Mouse (Mus musculus): ENCODE results near the gene Ptprz1. TPM values are rescaled to one million over a fixed set of nuclear protein-coding genes. Genes with fewer than 3 reads are reported as not detected.

The Ptprz1 gene
- polyA plus RNA-seq, 1 experiment: not detected

DNA sequence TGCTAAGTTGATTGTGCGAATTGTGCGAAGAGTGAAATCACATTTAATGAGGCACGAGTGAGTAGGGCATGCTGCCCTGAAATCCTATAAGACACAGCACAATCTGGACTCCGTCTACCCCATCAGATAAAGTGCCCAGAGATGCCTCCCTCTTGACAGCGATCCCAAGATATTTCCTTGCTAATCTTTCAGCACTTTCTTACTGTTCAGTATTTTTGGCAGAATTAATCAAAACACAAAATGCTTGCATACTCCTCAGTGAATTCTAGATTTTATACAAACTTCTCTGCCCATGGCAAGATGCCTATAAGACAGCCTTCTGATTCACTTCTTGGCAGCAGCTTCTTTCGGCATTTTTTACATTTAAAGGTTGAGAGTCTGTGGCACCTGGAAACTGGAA is 12.7 kb downstream of the Ptprz1 start:
- H3K27me3 ChIP-seq (ENCODE audit: control insufficient read depth, insufficient read depth, insufficient read length): no peaks in the 10 kb centered on the region
- TF ChIP-seq MYOG (IDR thresholded peaks at IDR 0.05; ENCODE audit: control insufficient read depth, extremely low read depth, insufficient read length) (no peak), USF1 (IDR thresholded peaks at IDR 0.05; ENCODE audit: low read depth) (no peak), MYOD1 (IDR thresholded peaks at IDR 0.05; ENCODE audit: control insufficient read depth, insufficient read length, low read depth) (no peak), CTCF (IDR thresholded peaks at IDR 0.05; ENCODE audit: control insufficient read depth, insufficient read depth, insufficient read length) (no peak), MAX (IDR thresholded peaks at IDR 0.05) (no peak), FOSL1 (IDR thresholded peaks at IDR 0.05; ENCODE audit: insufficient read depth, low read length, poor library complexity, severe bottlenecking) (no peak), CEBPB (IDR thresholded peaks at IDR 0.05; ENCODE audit: low read depth) (no peak)
- H3K36me3 ChIP-seq (ENCODE audit: control insufficient read depth, insufficient read depth): no peaks in the 10 kb centered on the region
- no peaks in the 10 kb centered on the region for H3K79me2 ChIP-seq (ENCODE audit: control insufficient read depth, insufficient read depth)
- H3K4me3 ChIP-seq (ENCODE audit: insufficient read depth, poor library complexity, severe bottlenecking): no peak overlapping the region
- no peaks in the 10 kb centered on the region for H3K79me3 ChIP-seq (ENCODE audit: low read depth)
- H3ac ChIP-seq (ENCODE audit: control insufficient read depth, insufficient read length, low read depth): no peak overlapping the region

DNA sequence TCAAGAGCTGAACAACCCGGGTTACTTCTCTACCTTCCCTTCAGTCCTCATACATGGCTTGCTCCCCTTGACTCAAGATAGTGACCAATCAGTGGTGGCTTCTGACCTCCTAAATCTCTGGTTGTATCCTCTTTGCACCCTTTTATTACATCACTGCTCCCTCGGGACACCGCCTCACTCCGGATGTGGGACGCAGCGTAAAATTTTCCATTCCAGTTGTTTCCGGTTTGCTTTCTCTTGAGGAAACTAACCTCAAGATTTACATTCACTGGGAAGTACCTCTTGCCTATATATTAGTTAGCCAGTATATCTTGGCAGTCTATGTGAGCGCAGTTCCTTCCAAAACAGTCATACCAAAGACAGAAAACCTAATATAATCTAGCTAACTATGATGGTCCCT is 14.0 kb downstream of the Ptprz1 start:
- Histone ChIP-seq H3K79me2 (ENCODE audit: control insufficient read depth, insufficient read depth) (no peaks in the 10 kb centered on the region), H3ac (ENCODE audit: control insufficient read depth, insufficient read length, low read depth) (no peak overlapping the region), H3K4me3 (ENCODE audit: insufficient read depth, poor library complexity, severe bottlenecking) (no peak overlapping the region), H3K27me3 (ENCODE audit: control insufficient read depth, insufficient read depth, insufficient read length) (no peaks in the 10 kb centered on the region), H3K36me3 (ENCODE audit: control insufficient read depth, insufficient read depth) (no peaks in the 10 kb centered on the region), H3K79me3 (ENCODE audit: low read depth) (no peaks in the 10 kb centered on the region)
- no peak for TF ChIP-seq MYOD1 (IDR thresholded peaks at IDR 0.05; ENCODE audit: control insufficient read depth, insufficient read length, low read depth)
- no peak for TF ChIP-seq MYOG (IDR thresholded peaks at IDR 0.05; ENCODE audit: control insufficient read depth, extremely low read depth, insufficient read length)
- no peak for TF ChIP-seq MAX (IDR thresholded peaks at IDR 0.05)
- no peak for TF ChIP-seq CEBPB (IDR thresholded peaks at IDR 0.05; ENCODE audit: low read depth)
- TF ChIP-seq USF1 (IDR thresholded peaks at IDR 0.05; ENCODE audit: low read depth): no peak
- no peak for TF ChIP-seq CTCF (IDR thresholded peaks at IDR 0.05; ENCODE audit: control insufficient read depth, insufficient read depth, insufficient read length)
- no peak for TF ChIP-seq FOSL1 (IDR thresholded peaks at IDR 0.05; ENCODE audit: insufficient read depth, low read length, poor library complexity, severe bottlenecking)

DNA sequence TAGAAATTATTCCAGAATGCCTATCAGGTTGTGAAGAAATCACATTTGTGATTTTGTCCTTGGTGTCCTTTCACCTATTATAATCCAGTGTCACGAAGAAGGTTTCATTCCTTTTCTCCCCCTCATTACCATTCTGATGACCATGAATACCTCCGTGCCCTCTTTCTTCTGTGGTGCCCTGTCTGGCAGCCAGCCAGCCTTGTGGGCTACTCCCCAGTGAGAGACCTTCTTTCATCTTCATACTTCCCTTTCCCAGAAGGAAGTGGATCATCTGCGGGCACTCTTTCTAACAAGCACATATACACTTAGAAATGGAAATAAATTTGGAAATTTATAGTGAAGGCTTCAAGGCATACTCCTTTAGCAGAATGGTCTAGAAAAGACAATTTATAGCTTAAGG is 26.7 kb downstream of the Ptprz1 start:
- Histone ChIP-seq H3K79me3 (ENCODE audit: low read depth) (no peaks in the 10 kb centered on the region), H3ac (ENCODE audit: control insufficient read depth, insufficient read length, low read depth) (no peak overlapping the region), H3K4me3 (ENCODE audit: insufficient read depth, poor library complexity, severe bottlenecking) (no peak overlapping the region), H3K36me3 (ENCODE audit: control insufficient read depth, insufficient read depth) (no peaks in the 10 kb centered on the region), H3K27me3 (ENCODE audit: control insufficient read depth, insufficient read depth, insufficient read length) (no peaks in the 10 kb centered on the region), H3K79me2 (ENCODE audit: control insufficient read depth, insufficient read depth) (no peaks in the 10 kb centered on the region)
- TF ChIP-seq USF1 (IDR thresholded peaks at IDR 0.05; ENCODE audit: low read depth) (no peak), MYOD1 (IDR thresholded peaks at IDR 0.05; ENCODE audit: control insufficient read depth, insufficient read length, low read depth) (no peak), MAX (IDR thresholded peaks at IDR 0.05) (no peak), CEBPB (IDR thresholded peaks at IDR 0.05; ENCODE audit: low read depth) (no peak), MYOG (IDR thresholded peaks at IDR 0.05; ENCODE audit: control insufficient read depth, extremely low read depth, insufficient read length) (no peak)

DNA sequence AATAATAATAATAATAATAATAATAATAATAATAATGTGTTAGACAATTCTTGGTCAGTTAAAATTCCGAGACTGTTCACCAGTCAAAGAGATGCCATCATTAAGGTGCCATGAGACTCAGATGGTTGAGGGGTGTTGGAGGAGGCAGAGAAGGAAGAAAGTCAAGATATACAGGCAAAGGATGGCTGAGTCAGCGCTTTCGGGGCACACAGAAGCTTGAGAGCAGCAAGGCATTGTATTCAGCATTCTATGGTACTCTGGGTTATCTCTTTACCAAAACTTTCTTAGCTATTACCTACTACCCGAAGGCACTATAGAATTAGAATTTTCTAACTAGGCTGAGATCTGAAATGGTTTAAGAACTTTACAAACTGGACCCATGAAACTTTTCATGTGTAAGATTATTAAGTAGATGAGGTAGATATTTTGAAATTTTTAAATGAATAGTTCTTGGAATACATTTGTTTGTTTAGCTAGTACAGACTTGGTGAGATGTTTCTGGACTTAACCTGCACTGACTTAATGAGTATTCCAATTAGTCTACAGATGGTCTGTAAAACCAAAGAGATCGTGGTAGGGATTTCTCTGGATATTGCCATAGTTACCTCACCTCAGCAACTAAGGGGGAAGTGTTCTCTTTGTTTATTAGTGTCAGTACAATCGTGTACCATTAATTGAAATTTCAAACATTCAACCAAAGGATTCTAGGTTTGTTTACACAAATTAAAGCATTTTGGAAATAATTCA is 33.4 kb downstream of the Ptprz1 start:
- TF ChIP-seq CTCF (IDR thresholded peaks at IDR 0.05; ENCODE audit: control insufficient read depth, insufficient read depth, insufficient read length) (no peak), USF1 (IDR thresholded peaks at IDR 0.05; ENCODE audit: low read depth) (no peak), MAX (IDR thresholded peaks at IDR 0.05) (no peak), CEBPB (IDR thresholded peaks at IDR 0.05; ENCODE audit: low read depth) (no peak), MYOD1 (IDR thresholded peaks at IDR 0.05; ENCODE audit: control insufficient read depth, insufficient read length, low read depth) (no peak), MYOG (IDR thresholded peaks at IDR 0.05; ENCODE audit: control insufficient read depth, extremely low read depth, insufficient read length) (no peak), FOSL1 (IDR thresholded peaks at IDR 0.05; ENCODE audit: insufficient read depth, low read length, poor library complexity, severe bottlenecking) (no peak)
- H3K4me3 ChIP-seq (ENCODE audit: insufficient read depth, poor library complexity, severe bottlenecking): no peak overlapping the region
- H3ac ChIP-seq (ENCODE audit: control insufficient read depth, insufficient read length, low read depth): no peak overlapping the region
- no peaks in the 10 kb centered on the region for H3K36me3 ChIP-seq (ENCODE audit: control insufficient read depth, insufficient read depth)
- no peaks in the 10 kb centered on the region for H3K79me2 ChIP-seq (ENCODE audit: control insufficient read depth, insufficient read depth)
- no peaks in the 10 kb centered on the region for H3K79me3 ChIP-seq (ENCODE audit: low read depth)
- no peaks in the 10 kb centered on the region for H3K27me3 ChIP-seq (ENCODE audit: control insufficient read depth, insufficient read depth, insufficient read length)

DNA sequence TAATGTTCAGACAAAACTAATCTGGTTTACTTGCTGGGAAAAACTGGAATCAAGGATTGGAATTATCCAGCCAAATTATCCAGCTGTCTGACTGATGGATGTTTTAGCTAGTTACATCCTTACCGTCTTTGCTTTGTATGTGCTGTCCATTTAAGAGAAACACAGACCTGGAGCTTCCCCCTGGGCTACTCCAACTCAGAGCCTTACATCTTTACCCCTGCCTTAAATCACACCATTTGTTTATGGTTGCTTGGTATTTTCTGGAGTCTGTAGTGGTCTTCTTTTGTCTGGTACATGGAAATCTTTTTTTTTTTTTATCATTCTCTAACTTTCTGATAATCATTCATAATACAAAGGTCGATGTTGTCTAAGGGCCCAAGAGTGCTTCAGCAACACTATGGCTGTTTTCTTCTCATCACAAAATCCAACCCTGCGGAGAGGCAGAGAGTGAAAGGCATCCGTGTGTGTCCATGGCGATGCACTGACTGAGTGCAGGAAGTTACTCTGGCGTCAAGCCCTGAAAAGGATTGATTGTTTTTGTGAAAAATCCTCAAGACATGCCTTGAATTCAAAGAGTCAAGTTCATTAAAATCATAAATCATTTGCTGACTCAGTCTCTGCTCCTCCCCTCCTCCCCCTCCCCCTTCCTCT is 34.1 kb downstream of the Ptprz1 start:
- H3K4me3 ChIP-seq (ENCODE audit: insufficient read depth, poor library complexity, severe bottlenecking): no peak overlapping the region
- H3K36me3 ChIP-seq (ENCODE audit: control insufficient read depth, insufficient read depth): no peaks in the 10 kb centered on the region
- TF ChIP-seq USF1 (IDR thresholded peaks at IDR 0.05; ENCODE audit: low read depth): no peak
- no peak for TF ChIP-seq CTCF (IDR thresholded peaks at IDR 0.05; ENCODE audit: control insufficient read depth, insufficient read depth, insufficient read length)
- no peak for TF ChIP-seq MAX (IDR thresholded peaks at IDR 0.05)
- TF ChIP-seq FOSL1 (IDR thresholded peaks at IDR 0.05; ENCODE audit: insufficient read depth, low read length, poor library complexity, severe bottlenecking): no peak
- no peak for TF ChIP-seq CEBPB (IDR thresholded peaks at IDR 0.05; ENCODE audit: low read depth)
- TF ChIP-seq MYOD1 (IDR thresholded peaks at IDR 0.05; ENCODE audit: control insufficient read depth, insufficient read length, low read depth): no peak
- TF ChIP-seq MYOG (IDR thresholded peaks at IDR 0.05; ENCODE audit: control insufficient read depth, extremely low read depth, insufficient read length): no peak
- no peaks in the 10 kb centered on the region for H3K27me3 ChIP-seq (ENCODE audit: control insufficient read depth, insufficient read depth, insufficient read length)
- H3K79me3 ChIP-seq (ENCODE audit: low read depth): no peaks in the 10 kb centered on the region
- H3K79me2 ChIP-seq (ENCODE audit: control insufficient read depth, insufficient read depth): no peaks in the 10 kb centered on the region
- no peak overlapping the region for H3ac ChIP-seq (ENCODE audit: control insufficient read depth, insufficient read length, low read depth)

All from C2C12 (cell line).